Mouse (Mus musculus) spleen, adult 18-20 months (tissue): ENCODE measurements around the gene Plcb4.
"Not testable (repeated sequence)": the region's sequence is repeated elsewhere in the genome, so short reads cannot be mapped to it uniquely, and the experiment has no call there.

ENCODE experiments used
- DNase-seq, 2 experiments: peaks; one replicate each; pipeline ENCODE4 v3.0.0; 2022; ENCODE audit warnings: mixed read lengths in 2 of 2

Plcb4 gene

DNA sequence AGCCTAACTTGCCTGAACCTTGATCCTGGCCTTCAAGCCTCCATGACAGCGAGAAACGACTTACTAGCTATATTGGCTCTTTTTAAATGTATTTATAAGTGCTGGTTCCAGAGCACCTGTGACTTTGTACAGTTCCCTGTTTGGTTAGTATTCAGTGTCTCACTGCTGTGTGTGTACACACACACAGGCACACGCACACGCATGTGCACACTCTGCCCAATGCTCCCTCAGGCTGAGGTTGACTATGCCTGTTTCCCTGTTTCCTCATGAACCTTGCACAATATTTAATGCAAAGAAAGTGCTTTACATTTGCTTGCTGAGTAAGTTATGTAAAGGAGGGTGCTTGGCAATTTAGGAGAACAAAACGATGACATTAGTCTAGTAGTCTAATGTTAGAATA is 16.5 kb downstream of the Plcb4 start:
- DNase-seq: no peak

DNA sequence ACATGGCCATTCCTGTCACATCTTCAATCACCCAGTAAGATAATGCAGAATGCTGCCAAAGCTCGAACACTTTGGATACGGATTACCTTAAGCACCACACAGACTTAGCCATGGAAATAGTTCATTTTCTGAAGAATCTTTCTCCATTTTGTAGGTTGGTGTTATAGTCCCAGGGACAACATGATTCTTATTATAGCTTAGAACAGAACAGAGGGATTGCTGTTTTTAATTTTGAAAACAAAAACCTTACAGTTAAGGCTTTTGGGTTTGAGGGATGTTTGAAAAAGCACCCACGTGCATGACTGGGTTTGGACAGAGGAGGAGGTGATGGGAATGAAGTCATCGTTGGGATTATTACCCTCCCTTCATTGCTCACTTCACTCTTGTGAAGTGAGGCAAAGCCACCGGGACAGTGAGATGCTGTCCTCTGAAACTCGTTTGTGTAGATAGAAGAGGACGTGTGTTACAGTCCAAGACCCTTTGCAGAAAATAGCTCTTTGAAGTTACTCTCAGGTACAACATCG is 18.2 kb downstream of the Plcb4 start:
- no peak for DNase-seq

GRCm38 (mm10) chr2:135677601-135678000 is 18.8 kb downstream of the Plcb4 start:
- no peak for DNase-seq

DNA sequence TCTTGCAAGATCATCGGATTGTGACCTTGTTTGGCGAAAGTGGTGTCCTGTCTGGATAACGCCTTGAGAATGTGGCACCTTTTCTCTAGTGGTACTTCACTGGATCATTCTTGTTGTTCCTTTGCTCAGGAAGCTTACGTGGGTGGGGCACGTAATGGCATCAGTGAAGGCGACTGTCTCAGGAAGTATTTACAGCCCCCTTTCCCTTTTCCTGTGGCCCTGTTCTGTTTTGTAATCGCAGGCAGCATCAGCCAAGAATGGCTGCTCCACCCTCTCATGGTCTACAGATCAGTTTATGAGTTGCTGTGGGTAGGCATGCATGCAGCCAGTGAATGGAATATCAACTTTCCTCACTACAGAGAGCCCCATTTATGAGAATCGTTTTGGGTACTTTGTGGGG is 21.2 kb downstream of the Plcb4 start:
- no peak for DNase-seq

DNA sequence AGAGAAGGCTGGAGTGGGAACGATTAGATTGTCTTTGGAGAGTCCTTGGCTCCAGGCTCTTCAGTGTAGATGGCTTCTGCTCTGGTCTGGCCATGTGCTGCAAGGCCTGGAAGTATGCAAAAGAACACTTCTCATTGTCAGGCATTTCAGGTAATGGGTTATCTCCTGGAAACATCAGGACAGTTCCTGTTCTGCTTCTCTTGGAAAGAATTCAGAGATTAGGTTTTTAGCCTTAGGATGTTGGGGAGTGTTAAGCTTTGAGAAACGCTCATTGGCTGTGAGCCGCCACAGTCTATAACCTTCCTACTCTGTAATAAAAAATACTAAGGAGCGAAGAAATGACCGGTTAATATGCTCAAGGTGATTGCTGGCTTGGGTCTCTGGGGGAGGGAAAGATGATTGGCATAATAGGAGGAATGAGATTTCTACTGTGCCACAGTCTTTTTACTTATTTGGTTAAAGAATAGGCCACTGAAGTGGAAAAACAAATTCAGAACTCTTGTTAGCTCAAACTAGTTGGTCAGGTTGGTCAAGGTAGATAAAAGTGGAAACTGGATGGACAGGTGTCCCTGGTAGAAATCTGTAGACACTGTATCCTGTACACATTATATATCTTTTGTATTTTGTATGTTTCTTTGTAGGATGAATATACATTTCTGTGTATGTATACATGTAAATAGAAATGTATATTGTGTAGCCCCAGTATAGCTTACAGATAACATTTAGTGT is 21.8 kb downstream of the Plcb4 start:
- no peak for DNase-seq

DNA sequence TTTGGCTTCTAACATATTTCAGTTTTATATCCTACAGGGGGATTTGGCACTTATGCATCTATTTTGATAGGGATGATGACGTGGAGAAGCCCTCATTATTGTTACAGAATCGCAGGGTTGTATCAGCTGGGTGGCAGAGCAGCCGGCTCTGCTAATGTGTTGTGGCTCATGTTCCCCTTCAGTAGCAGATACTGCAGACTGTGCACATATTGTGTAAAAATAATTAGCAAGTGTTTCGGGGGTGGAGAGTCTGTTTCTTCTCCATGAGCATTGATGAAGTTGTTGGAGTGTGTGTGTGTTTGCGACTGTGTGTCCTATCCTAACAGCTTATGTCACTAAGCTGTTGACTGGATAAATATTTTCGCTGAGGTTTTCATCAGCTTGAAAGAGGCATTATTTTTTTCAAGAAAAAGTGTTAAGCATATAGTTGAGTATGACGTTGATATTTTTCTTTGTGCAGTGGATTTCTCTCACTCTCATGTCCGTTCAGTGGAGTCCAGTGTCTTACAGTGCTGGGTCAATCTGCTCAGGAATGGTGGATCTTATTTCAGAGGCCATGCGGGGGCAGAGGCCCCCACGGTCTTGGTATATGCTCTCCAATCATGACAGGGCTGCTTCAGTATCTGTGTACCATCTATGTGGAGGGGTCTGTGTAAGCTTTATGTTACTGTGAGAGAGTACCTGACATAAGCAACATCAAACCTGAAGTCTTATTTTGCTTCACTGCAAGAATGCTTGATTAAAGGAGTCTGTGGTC is 25.1 kb downstream of the Plcb4 start:
- DNase-seq: no peak

- DNase-seq: no peak
Measured at GRCm38 (mm10) chr2:135686692-135687091, 27.9 kb downstream of the Plcb4 start.

DNA sequence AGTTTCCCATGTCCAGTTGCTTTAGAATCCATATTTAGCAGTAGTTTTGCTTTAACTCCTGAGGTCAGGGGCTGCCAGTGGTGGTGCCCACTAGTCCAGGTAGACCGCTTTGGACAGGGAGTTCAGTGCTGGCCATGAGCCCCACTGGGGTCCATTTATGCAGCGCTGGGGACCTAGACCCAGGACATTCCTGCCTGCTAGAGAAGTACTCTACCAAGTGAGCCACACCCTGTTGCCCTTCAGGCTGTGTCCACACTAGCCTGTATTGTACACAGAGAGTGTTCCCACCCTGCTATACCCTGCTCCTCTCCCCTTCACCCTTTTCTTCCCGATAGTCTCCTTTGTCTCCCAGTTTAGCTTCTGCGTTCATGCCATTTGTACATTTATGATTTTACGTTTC is 28.8 kb downstream of the Plcb4 start:
- DNase-seq: no peak

GRCm38 (mm10) chr2:135692568-135693488 is 34.0 kb downstream of the Plcb4 start:
- DNase-seq: no peak

DNA sequence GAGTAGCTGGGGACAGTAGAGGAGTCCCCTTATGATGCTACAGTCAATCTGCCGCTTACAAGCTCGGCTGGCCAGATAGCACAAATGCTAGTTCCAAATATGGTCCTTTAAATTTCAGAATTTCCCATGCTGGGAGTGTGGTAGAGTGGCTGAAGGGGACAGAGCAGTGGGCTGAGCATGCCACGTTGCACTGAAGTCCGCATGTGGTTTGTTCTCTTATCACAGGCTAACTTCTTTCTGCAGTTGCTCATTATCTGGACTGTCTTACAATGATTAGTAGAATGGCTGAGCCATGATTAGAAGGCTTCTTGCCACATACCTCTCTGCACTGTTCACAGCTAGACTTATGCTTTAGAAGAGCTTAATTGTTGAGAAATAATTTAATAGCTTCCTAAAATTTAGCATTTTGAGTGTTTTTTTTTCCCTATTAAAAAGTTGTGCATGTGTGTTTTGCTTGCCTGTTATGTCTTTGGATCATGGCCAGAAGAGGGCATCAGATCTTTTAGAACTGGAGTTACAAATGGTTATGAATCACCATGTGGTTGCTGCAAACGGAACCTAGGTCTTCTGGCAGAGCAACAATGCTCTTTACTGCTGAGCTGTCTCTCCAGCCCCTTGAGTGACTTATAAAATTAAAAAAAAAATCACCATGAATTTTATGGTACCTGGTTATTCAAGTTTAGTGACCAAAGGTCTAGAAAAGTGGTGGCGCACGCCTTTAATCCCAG is 42.0 kb downstream of the Plcb4 start:
- DNase-seq: no peak

DNA sequence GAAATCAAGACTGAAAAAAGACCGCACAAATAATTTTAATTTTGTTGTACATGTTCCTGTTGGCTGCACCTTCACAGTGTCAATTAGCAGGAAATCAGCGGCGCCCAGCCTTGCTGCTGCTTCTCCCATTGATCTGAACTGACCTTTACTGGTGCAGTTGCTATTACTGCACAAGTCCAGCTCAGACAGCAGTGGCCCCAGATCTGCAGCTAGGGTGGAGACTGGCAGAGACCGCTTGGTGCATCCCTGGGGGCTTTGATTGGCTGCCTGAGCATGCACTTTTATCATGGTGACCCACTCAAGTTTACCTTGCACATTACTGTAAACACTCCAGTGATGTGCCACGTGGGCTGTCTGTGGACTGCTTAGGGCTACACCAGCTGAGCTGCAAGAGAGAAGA is 45.9 kb downstream of the Plcb4 start:
- DNase-seq: no peak

DNA sequence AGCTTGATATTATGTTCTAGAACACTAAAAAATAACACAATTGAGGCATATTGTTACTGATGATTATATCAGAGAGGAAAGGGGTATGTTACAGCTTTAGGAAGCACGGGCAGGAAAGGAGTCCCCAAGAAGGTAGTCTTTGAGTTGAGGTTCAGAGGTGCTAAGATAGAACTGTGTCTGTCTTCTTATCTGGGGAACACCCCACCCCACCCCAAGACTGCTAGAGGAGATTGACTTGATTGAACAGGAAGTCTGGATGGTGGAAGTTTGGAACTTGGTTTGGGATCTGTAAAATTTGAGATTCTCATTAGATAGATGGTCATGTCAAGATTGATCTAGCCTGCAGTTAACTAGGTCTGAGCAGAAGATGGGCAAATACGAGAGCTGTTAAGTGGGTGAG is 48.5 kb downstream of the Plcb4 start:
- no peak for DNase-seq

DNA sequence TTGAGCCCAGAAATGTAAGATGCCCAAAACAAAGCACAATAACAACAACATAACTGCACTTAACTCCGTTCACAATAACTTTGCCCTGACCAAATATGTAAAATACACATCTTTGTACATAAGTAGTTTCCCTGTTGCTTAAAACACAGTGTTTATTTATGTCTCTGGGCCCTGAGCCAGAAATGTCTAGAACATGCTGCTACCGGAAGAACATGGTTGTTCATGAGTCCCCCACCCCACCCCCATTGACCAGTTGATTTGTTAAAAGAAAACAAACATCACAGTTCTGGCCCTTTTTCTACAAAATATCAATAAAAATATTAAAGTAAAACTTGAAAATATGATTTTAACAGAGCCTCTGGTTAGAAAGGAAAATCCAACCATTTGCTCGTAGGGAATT is 49.6 kb downstream of the Plcb4 start:
- no peak for DNase-seq

DNA sequence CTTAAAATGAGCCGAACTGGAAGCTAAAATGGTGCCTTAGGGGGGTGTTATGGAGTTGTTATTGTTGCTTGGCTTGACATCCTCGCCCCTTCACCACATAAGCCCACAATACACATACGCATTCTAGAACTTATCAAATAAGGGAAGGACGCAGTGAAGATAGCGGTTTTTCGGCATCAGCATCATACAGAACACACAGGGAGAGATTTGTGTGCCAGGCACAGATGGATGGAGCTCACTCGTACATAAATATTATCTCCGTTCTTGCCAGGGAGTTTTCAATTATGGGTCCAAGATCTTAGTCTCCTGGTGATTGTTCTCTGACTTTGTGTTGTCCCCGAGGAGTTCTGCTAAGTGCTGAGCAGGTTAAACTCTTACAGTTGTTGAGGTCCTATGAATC is 50.0 kb downstream of the Plcb4 start:
- DNase-seq: no peak

GRCm38 (mm10) chr2:135709736-135710135 is 50.9 kb downstream of the Plcb4 start:
- DNase-seq: not testable (repeated sequence)

GRCm38 (mm10) chr2:135711049-135711924 is 52.5 kb downstream of the Plcb4 start:
- DNase-seq: no peak

DNA sequence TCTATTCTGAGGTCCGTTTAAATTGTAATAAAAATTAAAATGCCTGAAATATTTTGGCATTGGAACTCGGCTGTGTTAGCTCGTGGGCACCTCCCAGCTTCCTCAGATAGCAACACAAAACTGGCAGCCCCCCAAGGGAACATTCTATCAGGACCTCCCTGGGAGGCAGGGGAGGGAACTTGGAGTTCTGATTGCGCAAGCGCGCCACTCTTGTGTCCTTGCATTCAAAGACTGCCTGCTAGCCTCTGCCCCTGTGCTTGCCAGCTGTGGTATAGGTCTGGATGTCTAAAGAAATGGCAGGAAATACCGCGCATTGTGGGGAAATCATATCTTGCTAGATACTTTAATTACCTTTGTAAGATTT is 53.1 kb downstream of the Plcb4 start:
- peak; percentile 14 to 33 for DNase-seq

GRCm38 (mm10) chr2:135712331-135712730 is 53.5 kb downstream of the Plcb4 start:
- no peak for DNase-seq

GRCm38 (mm10) chr2:135712921-135713320 is 54.1 kb downstream of the Plcb4 start:
- no peak for DNase-seq

DNA sequence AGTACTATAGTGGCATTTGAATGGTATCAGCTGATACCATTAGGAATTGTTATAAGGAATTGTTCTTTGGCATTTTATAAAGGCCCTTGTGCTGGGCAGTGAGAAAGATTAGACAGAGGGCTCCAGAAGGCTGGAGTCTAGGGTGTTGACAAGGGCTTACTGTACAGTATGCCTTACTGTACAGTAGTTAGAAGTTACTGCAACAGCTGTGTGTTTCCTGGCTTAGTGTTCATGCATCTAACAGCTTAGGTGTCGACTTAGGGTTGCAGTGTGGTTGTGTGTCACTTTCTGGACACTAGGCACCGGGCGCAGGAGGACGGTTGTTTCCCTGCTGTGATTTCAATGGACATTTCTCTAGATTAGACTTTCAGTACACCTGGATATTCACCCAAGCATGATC is 57.4 kb downstream of the Plcb4 start:
- no peak for DNase-seq
